Mouse (Mus musculus): Measurements from ENCODE around the gene Fkbp8.

DNA sequence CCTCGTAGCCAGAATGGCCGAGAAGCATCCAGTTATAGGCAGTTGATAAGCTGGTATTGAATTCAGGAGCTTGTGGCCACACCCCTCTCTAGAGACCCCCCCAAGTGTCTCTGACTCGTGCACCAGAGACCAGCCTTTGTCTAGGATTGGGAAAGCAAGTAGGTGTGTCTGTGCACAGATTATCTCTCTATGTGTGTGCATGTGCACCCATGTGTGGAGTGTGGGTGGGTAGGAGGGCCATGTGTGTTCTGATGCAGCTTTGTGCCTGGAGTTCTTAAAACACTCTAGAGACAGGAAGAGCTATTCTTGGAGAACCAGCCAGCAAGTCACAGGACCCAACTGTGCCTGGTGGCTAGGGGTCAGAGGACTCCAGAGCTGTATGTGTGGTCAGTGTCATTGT, 33.0 kb downstream of the Fkbp8 start:
- TF ChIP-seq MAX (IDR thresholded peaks at IDR 0.05), result no peak
- TF ChIP-seq CTCF (IDR thresholded peaks at IDR 0.05; ENCODE audit: control insufficient read depth, insufficient read depth, insufficient read length), result no peak
- no peak for TF ChIP-seq CEBPB (IDR thresholded peaks at IDR 0.05; ENCODE audit: low read depth)
- no peak for TF ChIP-seq USF1 (IDR thresholded peaks at IDR 0.05; ENCODE audit: low read depth)
- no peak for TF ChIP-seq MYOD1 (IDR thresholded peaks at IDR 0.05; ENCODE audit: control insufficient read depth, insufficient read length, low read depth)
- TF ChIP-seq MYOG (IDR thresholded peaks at IDR 0.05; ENCODE audit: control insufficient read depth, extremely low read depth, insufficient read length), result no peak
- no peak for TF ChIP-seq FOSL1 (IDR thresholded peaks at IDR 0.05; ENCODE audit: insufficient read depth, low read length, poor library complexity, severe bottlenecking)
